Mouse (Mus musculus) brain, embryonic 14.5 days (tissue): ENCODE results near the gene Ankib1. TPM values are rescaled to one million over a fixed set of nuclear protein-coding genes. Genes with fewer than 3 reads are reported as not detected.
"Not testable (repeated sequence)": the region's sequence is repeated elsewhere in the genome, so short reads cannot be mapped to it uniquely, and the experiment has no call there.

Source experiments
- DNase-seq: peaks from one replicate; pipeline ENCODE4 v3.0.0-alpha.2; 2011; ENCODE audit warnings: low read depth
- CTCF ChIP-seq: fragments of 200-500 bp; IDR thresholded peaks from 2 replicates; pipeline ENCODE4 v1.5.1; 2012; ENCODE audit warnings: inconsistent platforms, mild to moderate bottlenecking, moderate library complexity, borderline replicate concordance; ENCODE audit not compliant: insufficient read depth, insufficient read length; ENCODE audit errors: extremely low read depth
- POLR2A ChIP-seq: fragments of 200-500 bp; IDR thresholded peaks from 2 replicates; pipeline ENCODE4 v1.6.1; 2012; ENCODE audit warnings: mild to moderate bottlenecking, inconsistent platforms, borderline replicate concordance; ENCODE audit not compliant: poor library complexity, insufficient read depth, insufficient read length, severe bottlenecking; ENCODE audit errors: extremely low read depth
- polyA plus RNA-seq: library from polyadenylated mRNA; depleted of rRNA; stranded (reverse); fragments of >200 nt; gene quantifications from 2 replicates; pipeline ENCODE4 v1.2.3, GENCODE M21; 2012

Ankib1 gene
- polyA plus RNA-seq, 1 experiment = 27.8 TPM

GRCm38 (mm10) chr5:3700025-3700424 lies 102.7 kb downstream of the Ankib1 start:
- DNase-seq = no peak

GRCm38 (mm10) chr5:3696031-3696430 lies 106.7 kb downstream of the Ankib1 start:
- TF ChIP-seq POLR2A = no peak
- no peak for TF ChIP-seq CTCF

More at GRCm38 (mm10) chr5:3700025-3700424, 102.7 kb downstream of the Ankib1 start:
- TF ChIP-seq POLR2A (no peak), CTCF (no peak)

GRCm38 (mm10) chr5:3695191-3695590 lies 107.5 kb downstream of the Ankib1 start:
- DNase-seq = no peak
- TF ChIP-seq CTCF (no peak), POLR2A (no peak)

More at GRCm38 (mm10) chr5:3696031-3696430, 106.7 kb downstream of the Ankib1 start:
- DNase-seq = no peak

GRCm38 (mm10) chr5:3692956-3693355 lies 109.8 kb downstream of the Ankib1 start:
- no peak for DNase-seq
- no peak for TF ChIP-seq POLR2A
- no peak for TF ChIP-seq CTCF

GRCm38 (mm10) chr5:3691283-3691682 lies 111.4 kb downstream of the Ankib1 start:
- no peak for DNase-seq
- TF ChIP-seq POLR2A = no peak
- TF ChIP-seq CTCF = no peak

- TF ChIP-seq CTCF = no peak
- DNase-seq = no peak
Observed at GRCm38 (mm10) chr5:3688298-3688697, 114.4 kb downstream of the Ankib1 start.

- no peak for DNase-seq
- TF ChIP-seq CTCF (no peak), POLR2A (no peak)
Observed at GRCm38 (mm10) chr5:3669938-3670554, 132.7 kb downstream of the Ankib1 start.

- TF ChIP-seq POLR2A = no peak
- no peak for TF ChIP-seq CTCF
- DNase-seq = no peak
Observed at GRCm38 (mm10) chr5:3666585-3666984, 136.1 kb downstream of the Ankib1 start.

- DNase-seq = no peak
- no peak for TF ChIP-seq CTCF
- TF ChIP-seq POLR2A = no peak
Observed at GRCm38 (mm10) chr5:3665225-3665624, 137.5 kb downstream of the Ankib1 start.

GRCm38 (mm10) chr5:3657085-3657484 lies 145.6 kb downstream of the Ankib1 start, which contains the start of gene Gatad1:
TSS of gene Gatad1 (minus strand) at chr5:3657185.
- TF ChIP-seq CTCF (no peak), POLR2A (no peak)
- DNase-seq = no peak

GRCm38 (mm10) chr5:3653801-3654200 lies 148.9 kb downstream of the Ankib1 start:
- DNase-seq = no peak
- no peak for TF ChIP-seq CTCF

- DNase-seq = not testable (repeated sequence)
Observed at GRCm38 (mm10) chr5:3652903-3653575, 149.7 kb downstream of the Ankib1 start.
